Mouse (Mus musculus): Measurements from ENCODE around the gene Arrdc2. TPM values are rescaled to one million over a fixed set of nuclear protein-coding genes. Genes with fewer than 3 reads are reported as not detected.

Arrdc2 gene
- polyA plus RNA-seq, 1 experiment from 2014 or later = 8.0 TPM

DNA sequence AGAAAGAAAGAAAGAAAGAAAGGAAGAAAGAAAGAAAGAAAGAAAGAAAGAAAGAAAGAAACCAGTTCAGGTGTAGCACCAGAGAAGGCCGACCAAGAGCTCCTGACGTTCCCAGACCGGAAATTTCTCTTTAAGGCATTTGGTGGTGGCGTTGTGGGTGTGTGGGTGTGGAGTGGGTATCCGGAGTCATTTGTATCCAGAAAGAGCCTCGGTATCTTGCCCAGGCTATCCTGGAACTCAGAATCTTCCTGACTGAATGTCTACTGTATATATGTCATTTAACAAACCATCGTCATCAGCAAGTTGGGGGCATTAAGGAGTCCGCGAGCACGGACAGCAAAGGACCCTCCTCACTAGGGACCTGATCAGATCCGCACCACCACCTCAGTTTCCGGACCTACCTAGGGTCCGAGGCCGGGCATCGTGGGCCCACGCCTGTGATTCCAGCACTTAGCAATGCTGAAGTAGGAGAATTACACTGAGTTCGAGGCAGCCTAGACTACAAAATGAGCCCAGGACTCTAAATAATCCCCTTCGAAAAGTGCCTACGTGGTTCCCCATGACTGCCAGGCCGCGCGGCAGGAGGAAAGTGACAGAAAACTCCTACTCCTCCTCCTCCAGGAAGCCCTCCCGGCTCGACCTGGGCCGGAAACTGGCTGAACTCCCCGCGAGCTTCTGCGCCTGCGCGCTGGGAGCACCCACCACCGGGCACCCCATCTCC is 33.3 kb upstream of the Arrdc2 start:
- Histone ChIP-seq H3K9me3 (no peaks in the 10 kb centered on the region), H3K27me3 (no peaks in the 10 kb centered on the region), H3K9ac (peak overlapping the region; percentile 72), H3K27ac (replicated peaks) (peak overlapping the region; percentile 91), H3K4me2 (peak overlapping the region; percentile 97), H3K4me3 (peak overlapping the region; percentile 86), H3K4me1 (replicated peaks) (peaks cover 43% of the 10 kb centered on the region), H3K36me3 (peaks cover 4% of the 10 kb centered on the region; the same call in 1 of the 2 replicates)
- no peak for ATAC-seq (ENCODE audit: low FRiP score, low read depth)
- WGBS = 7% methylated on average over 31 of the region's 31 CpGs

DNA sequence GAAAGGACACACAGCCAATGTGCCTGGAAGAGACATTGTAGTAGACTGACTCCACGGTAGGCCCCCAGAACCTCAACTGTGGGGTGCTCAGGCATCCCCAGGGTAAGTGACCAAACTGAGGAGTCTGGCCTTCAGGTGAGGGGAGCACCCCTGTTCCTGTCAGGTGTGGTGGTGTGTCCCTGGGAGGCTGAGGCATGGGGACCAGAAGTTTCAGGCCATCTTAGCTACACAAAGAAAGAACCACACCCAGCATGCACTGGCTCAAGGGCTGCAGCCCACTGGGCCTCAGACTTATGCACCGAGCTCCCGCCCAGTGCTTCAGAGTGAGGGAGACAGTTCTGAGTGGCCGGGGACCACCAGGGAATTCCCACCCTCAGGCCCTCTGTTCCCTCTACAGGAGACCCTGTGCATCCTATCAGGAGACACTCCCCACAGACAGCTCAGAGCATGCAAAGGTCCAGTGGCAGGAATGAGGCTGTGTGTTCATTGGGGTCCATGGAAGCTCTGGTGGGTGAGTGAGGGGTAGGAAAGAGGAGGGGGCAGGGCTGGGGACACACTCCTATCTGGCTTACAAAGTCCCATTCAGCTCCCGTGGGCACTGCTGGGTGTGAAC is 31.8 kb upstream of the Arrdc2 start:
- H3K27ac ChIP-seq (replicated peaks) = no peak overlapping the region
- no peak overlapping the region for H3K4me2 ChIP-seq
- H3K9ac ChIP-seq = no peak overlapping the region
- peaks cover 6% of the 10 kb centered on the region; the same call in 1 of the 2 replicates for H3K36me3 ChIP-seq
- no peak overlapping the region for H3K4me3 ChIP-seq
- peaks cover 49% of the 10 kb centered on the region for H3K4me1 ChIP-seq (replicated peaks)
- WGBS = 87% methylated on average over 5 of the region's 5 CpGs
- no peak for ATAC-seq (ENCODE audit: low FRiP score, low read depth)
- no peaks in the 10 kb centered on the region for H3K9me3 ChIP-seq
- no peaks in the 10 kb centered on the region for H3K27me3 ChIP-seq

DNA sequence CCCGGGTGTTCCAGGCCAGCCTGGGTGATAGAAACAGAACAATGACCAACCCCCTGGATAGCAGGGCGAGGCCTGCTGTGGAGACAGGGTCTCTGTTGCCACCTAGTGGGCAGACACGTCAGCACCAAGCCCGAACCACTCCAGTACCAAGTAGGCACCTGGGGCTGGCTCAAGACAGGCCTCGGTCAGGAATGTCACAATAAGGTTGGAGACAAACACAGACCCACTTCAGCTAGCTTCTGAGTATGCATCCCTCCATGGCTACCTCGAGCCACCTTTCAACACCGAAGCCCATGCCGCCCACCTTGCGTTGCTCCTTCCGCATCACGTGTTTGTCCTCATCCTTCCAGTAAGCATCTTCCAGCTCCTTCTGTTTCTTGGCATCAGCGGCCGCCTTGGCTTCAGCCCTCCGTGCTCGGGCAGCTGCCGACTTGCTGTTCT is 30.1 kb upstream of the Arrdc2 start:
- H3K4me3 ChIP-seq = no peak overlapping the region
- H3K27me3 ChIP-seq = no peaks in the 10 kb centered on the region
- 44% methylated on average over 16 of the region's 16 CpGs for WGBS
- H3K36me3 ChIP-seq = peaks cover 6% of the 10 kb centered on the region; the same call in 1 of the 2 replicates
- H3K9me3 ChIP-seq = no peaks in the 10 kb centered on the region
- H3K4me1 ChIP-seq (replicated peaks) = peaks cover 62% of the 10 kb centered on the region
- peak overlapping the region; percentile 31; the same call in 1 of the 2 replicates for H3K9ac ChIP-seq
- peak overlapping the region; percentile 22; the same call in 1 of the 2 replicates for H3K4me2 ChIP-seq
- ATAC-seq (ENCODE audit: low FRiP score, low read depth) = no peak
- peak overlapping the region; percentile 69 for H3K27ac ChIP-seq (replicated peaks)

GRCm38 (mm10) chr8:70869199-70869571 is 29.7 kb upstream of the Arrdc2 start:
- peak overlapping the region; percentile 22 for H3K4me2 ChIP-seq
- no peaks in the 10 kb centered on the region for H3K9me3 ChIP-seq
- peak overlapping the region; percentile 31; the same call in 1 of the 2 replicates for H3K9ac ChIP-seq
- 38% methylated on average over 5 of the region's 5 CpGs for WGBS
- peak overlapping the region; percentile 69 for H3K27ac ChIP-seq (replicated peaks)
- H3K36me3 ChIP-seq = peaks cover 6% of the 10 kb centered on the region; the same call in 1 of the 2 replicates
- peaks cover 62% of the 10 kb centered on the region for H3K4me1 ChIP-seq (replicated peaks)
- ATAC-seq (ENCODE audit: low FRiP score, low read depth) = no peak
- no peak overlapping the region for H3K4me3 ChIP-seq
- no peaks in the 10 kb centered on the region for H3K27me3 ChIP-seq

- Histone ChIP-seq H3K9me3 (no peaks in the 10 kb centered on the region), H3K27me3 (no peaks in the 10 kb centered on the region), H3K27ac (replicated peaks) (peak overlapping the region; percentile 69), H3K36me3 (peaks cover 6% of the 10 kb centered on the region; the same call in 1 of the 2 replicates), H3K4me3 (no peak overlapping the region), H3K9ac (0 out of 2 replicates have a peak overlapping the region, but pooled peaks have one; percentile 31), H3K4me1 (replicated peaks) (peaks cover 65% of the 10 kb centered on the region), H3K4me2 (peak overlapping the region; percentile 22)
- no peak for ATAC-seq (ENCODE audit: low FRiP score, low read depth)
- WGBS = 16% methylated on average over 40 of the region's 40 CpGs
Observed at GRCm38 (mm10) chr8:70868559-70869198, 29.2 kb upstream of the Arrdc2 start.

GRCm38 (mm10) chr8:70866566-70866965 is 27.0 kb upstream of the Arrdc2 start:
- no peaks in the 10 kb centered on the region for H3K27me3 ChIP-seq
- H3K27ac ChIP-seq (replicated peaks) = peak overlapping the region; percentile 95
- H3K4me1 ChIP-seq (replicated peaks) = peaks cover 72% of the 10 kb centered on the region
- H3K36me3 ChIP-seq = peaks cover 6% of the 10 kb centered on the region; the same call in 1 of the 2 replicates
- peak overlapping the region; percentile 94; the same call in 1 of the 2 replicates for H3K4me2 ChIP-seq
- no peak for ATAC-seq (ENCODE audit: low FRiP score, low read depth)
- no peak overlapping the region for H3K4me3 ChIP-seq
- no peak overlapping the region for H3K9ac ChIP-seq
- H3K9me3 ChIP-seq = no peaks in the 10 kb centered on the region
- WGBS = 85% methylated on average over 7 of the region's 7 CpGs

DNA sequence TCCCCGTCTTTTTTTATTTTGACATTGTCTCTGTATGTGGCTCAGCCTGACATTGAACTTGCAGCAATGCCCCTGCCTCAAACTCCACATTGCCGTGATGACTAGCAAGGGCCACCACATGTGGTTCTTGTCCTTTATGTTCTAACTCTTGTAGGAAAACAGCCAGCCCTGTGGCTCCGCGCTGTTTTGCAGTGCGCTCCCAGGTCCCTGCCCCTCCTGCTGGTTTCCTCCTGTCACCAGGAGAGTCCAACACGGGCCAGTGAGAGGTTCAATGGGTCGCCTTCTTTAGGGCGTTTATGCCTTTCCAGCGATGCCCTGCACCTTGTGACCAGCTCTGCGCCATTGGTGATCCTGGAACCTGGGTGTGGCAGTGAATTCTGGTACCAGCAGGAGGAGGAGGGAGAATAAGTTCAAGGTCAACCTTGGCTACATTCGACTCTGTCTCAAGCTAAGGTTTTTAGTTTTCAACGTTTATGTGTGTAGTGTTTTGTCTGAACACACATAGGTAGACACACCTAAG is 26.5 kb upstream of the Arrdc2 start:
- peaks cover 72% of the 10 kb centered on the region for H3K4me1 ChIP-seq (replicated peaks)
- peak; percentile 5 for ATAC-seq (ENCODE audit: low FRiP score, low read depth)
- H3K27ac ChIP-seq (replicated peaks) = peak overlapping the region; percentile 95
- no peaks in the 10 kb centered on the region for H3K27me3 ChIP-seq
- H3K4me3 ChIP-seq = peak overlapping the region; percentile 48
- WGBS = 6% methylated on average over 12 of the region's 12 CpGs
- H3K9me3 ChIP-seq = no peaks in the 10 kb centered on the region
- peak overlapping the region; percentile 94 for H3K4me2 ChIP-seq
- peaks cover 6% of the 10 kb centered on the region; the same call in 1 of the 2 replicates for H3K36me3 ChIP-seq
- H3K9ac ChIP-seq = peak overlapping the region; percentile 42

- no peaks in the 10 kb centered on the region for H3K9me3 ChIP-seq
- WGBS = 0% methylated on average over 46 of the region's 46 CpGs
- peak overlapping the region; percentile 48 for H3K4me3 ChIP-seq
- peaks cover 6% of the 10 kb centered on the region; the same call in 1 of the 2 replicates for H3K36me3 ChIP-seq
- ATAC-seq (ENCODE audit: low FRiP score, low read depth) = peak; percentile 89
- H3K27me3 ChIP-seq = no peaks in the 10 kb centered on the region
- H3K4me1 ChIP-seq (replicated peaks) = peaks cover 72% of the 10 kb centered on the region
- peak overlapping the region; percentile 94 for H3K4me2 ChIP-seq
- peak overlapping the region; percentile 56 for H3K9ac ChIP-seq
- H3K27ac ChIP-seq (replicated peaks) = peak overlapping the region; percentile 95
Observed at GRCm38 (mm10) chr8:70865350-70866000, 26.0 kb upstream of the Arrdc2 start.

DNA sequence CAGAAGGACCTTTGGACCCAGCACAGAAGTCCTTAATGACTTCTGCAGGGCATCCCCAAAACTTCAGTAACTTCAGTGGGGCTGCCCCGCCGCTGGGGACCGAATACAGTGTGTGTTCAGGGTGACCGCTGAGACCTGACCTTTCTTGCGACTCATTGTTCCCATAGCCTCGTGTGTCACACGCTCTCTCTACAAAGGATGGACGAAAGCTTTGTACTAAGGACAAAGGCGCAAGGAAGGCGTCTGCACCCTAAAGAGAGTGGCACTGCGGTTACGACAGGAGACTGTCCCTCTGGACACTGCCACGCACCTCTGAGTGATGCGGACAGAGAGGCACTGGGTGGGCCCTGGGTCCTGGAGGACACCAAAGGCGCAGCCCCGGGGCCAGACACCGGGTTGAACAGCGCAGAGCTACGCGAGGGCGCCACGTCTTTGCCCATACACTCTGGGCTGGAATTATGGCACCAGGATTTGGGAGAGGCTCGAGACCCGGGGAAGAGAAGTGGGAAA is 25.2 kb upstream of the Arrdc2 start:
- no peaks in the 10 kb centered on the region for H3K9me3 ChIP-seq
- H3K27me3 ChIP-seq = no peaks in the 10 kb centered on the region
- ATAC-seq (ENCODE audit: low FRiP score, low read depth) = peak; percentile 17
- H3K4me3 ChIP-seq = peak overlapping the region; percentile 48
- H3K36me3 ChIP-seq = peaks cover 6% of the 10 kb centered on the region; the same call in 1 of the 2 replicates
- H3K9ac ChIP-seq = peak overlapping the region; percentile 56
- peak overlapping the region; percentile 94 for H3K4me2 ChIP-seq
- peak overlapping the region; percentile 95 for H3K27ac ChIP-seq (replicated peaks)
- WGBS = under 1% methylated on average over 24 of the region's 24 CpGs
- H3K4me1 ChIP-seq (replicated peaks) = peaks cover 70% of the 10 kb centered on the region

GRCm38 (mm10) chr8:70863956-70864711 is 24.6 kb upstream of the Arrdc2 start:
- ATAC-seq (ENCODE audit: low FRiP score, low read depth) = no peak
- peak overlapping the region; percentile 48 for H3K4me3 ChIP-seq
- peak overlapping the region; percentile 56 for H3K9ac ChIP-seq
- peak overlapping the region; percentile 94 for H3K4me2 ChIP-seq
- H3K9me3 ChIP-seq = no peaks in the 10 kb centered on the region
- no peaks in the 10 kb centered on the region for H3K27me3 ChIP-seq
- H3K27ac ChIP-seq (replicated peaks) = peak overlapping the region; percentile 95
- under 1% methylated on average over 46 of the region's 46 CpGs for WGBS
- peaks cover 6% of the 10 kb centered on the region; the same call in 1 of the 2 replicates for H3K36me3 ChIP-seq
- H3K4me1 ChIP-seq (replicated peaks) = peaks cover 64% of the 10 kb centered on the region

All from hindbrain, embryonic 15.5 days (tissue).